9 mouse cellular contexts compared by ENCODE assay signal in genomic region chr17:88553001-88553449, GRCm38 (mm10). TPM values are rescaled to one million over a fixed set of nuclear protein-coding genes. Genes with fewer than 3 reads are reported as not detected.
DNase-seq lines count a peak whose midpoint lies in the region; ATAC-seq lines count a peak whose summit lies in the region.
"Had no signal": no experiment of that assay in that cellular context is flagged by ENCODE, and none has a peak within 500 bp of the region (broad histone marks: within the 10 kb centered on the region; RNA-seq: fewer than 3 reads in every experiment).

No protein-coding gene starts in this region.

- H3K9ac ChIP-seq in hindbrain, embryonic 13.5 days = no peak overlapping the region
- H3K9ac ChIP-seq in limb, embryonic 12.5 days (replicated peaks) = 0 out of 2 replicates have a peak overlapping the region, but pooled peaks have one; percentile 18

- 45% methylated on average over 8 of the region's 8 CpGs for WGBS in hindbrain, embryonic 10.5 days
- WGBS in hindbrain, embryonic 13.5 days = 57% methylated on average over 8 of the region's 8 CpGs
- WGBS in limb, embryonic 12.5 days = 27% methylated on average over 8 of the region's 8 CpGs

- peak overlapping the region; percentile 24; the same call in 1 of the 2 replicates for H3K27ac ChIP-seq in hindbrain, embryonic 10.5 days
- no peak overlapping the region for H3K27ac ChIP-seq in hindbrain, embryonic 13.5 days
- H3K27ac ChIP-seq in limb, embryonic 12.5 days = peak overlapping the region; percentile 70

- H3K4me3 ChIP-seq in hindbrain, embryonic 10.5 days = no peak overlapping the region
- H3K4me3 ChIP-seq in hindbrain, embryonic 13.5 days = no peak overlapping the region
- no peak overlapping the region for H3K4me3 ChIP-seq in limb, embryonic 12.5 days (replicated peaks)

- peaks cover 23% of the 10 kb centered on the region for H3K4me1 ChIP-seq in hindbrain, embryonic 10.5 days (replicated peaks)
- H3K4me1 ChIP-seq in hindbrain, embryonic 13.5 days (replicated peaks) = peaks cover 9% of the 10 kb centered on the region
- H3K4me1 ChIP-seq in limb, embryonic 12.5 days (replicated peaks) = peaks cover 23% of the 10 kb centered on the region

- no peaks in the 10 kb centered on the region for H3K9me3 ChIP-seq in hindbrain, embryonic 10.5 days
- H3K9me3 ChIP-seq in hindbrain, embryonic 13.5 days = no peaks in the 10 kb centered on the region
- H3K9me3 ChIP-seq in limb, embryonic 12.5 days = no peaks in the 10 kb centered on the region

- no peak overlapping the region for H3K4me2 ChIP-seq in hindbrain, embryonic 13.5 days
- no peak overlapping the region for H3K4me2 ChIP-seq in limb, embryonic 12.5 days

- peaks cover 56% of the 10 kb centered on the region for H3K36me3 ChIP-seq in hindbrain, embryonic 10.5 days
- peaks cover 57% of the 10 kb centered on the region for H3K36me3 ChIP-seq in hindbrain, embryonic 13.5 days
- peaks cover 41% of the 10 kb centered on the region; the same call in 1 of the 2 replicates for H3K36me3 ChIP-seq in limb, embryonic 12.5 days

- ATAC-seq in hindbrain, embryonic 13.5 days (ENCODE audit: low FRiP score) = no peak
- ATAC-seq in limb, embryonic 12.5 days (ENCODE audit: insufficient number of reproducible peaks, insufficient read depth, low FRiP score, low TSS enrichment, low read depth) = peak; percentile 60
- ATAC-seq: forebrain, embryonic 16.5 days had no signal

- DNase-seq in hindbrain, embryonic 10.5 days (ENCODE audit: low spot score) = no peak
- peak; percentile 4 for DNase-seq in retina, postnatal 1 day
- DNase-seq in retina, embryonic 14.5 days (ENCODE audit: low spot score) = no peak
- peak; percentile 59 to 78 for DNase-seq in thymus, postnatal 36 days
- DNase-seq in urinary bladder, postnatal 4 days (ENCODE audit: low spot score in 2 of 2) = no peak
- no peak for DNase-seq in adrenal gland, postnatal 10 days

- no peaks in the 10 kb centered on the region for H3K27me3 ChIP-seq in hindbrain, embryonic 10.5 days (ENCODE audit: insufficient read depth, poor library complexity, severe bottlenecking)
- H3K27me3 ChIP-seq in hindbrain, embryonic 13.5 days = no peaks in the 10 kb centered on the region
- H3K27me3 ChIP-seq in limb, embryonic 12.5 days = no peaks in the 10 kb centered on the region

RNA-seq across cellular contexts. Expression of gene Ppp1r21, which starts 23.1 kb away (rescaled TPM):
- polyA plus RNA-seq in hindbrain, embryonic 10.5 days (2016; fragmentation: Nextera tagmentation; extraction: Ambion mirVana) = 18.3 and 18.9 TPM in 2 replicates
- polyA plus RNA-seq in hindbrain, embryonic 13.5 days (2015; fragmentation: Nextera tagmentation; extraction: Ambion mirVana) = 36.1 and 38.3 TPM in 2 replicates
- 20.5 and 22.7 TPM in 2 replicates for polyA plus RNA-seq in limb, embryonic 12.5 days (2016; fragmentation: Nextera tagmentation; extraction: Ambion mirVana)
- total RNA-seq in adrenal gland, postnatal 10 days (2021) = 10 to 100 TPM; 30.9 to 31.1 TPM

RNA-seq across cellular contexts. Expression of gene Ston1, which starts 44.5 kb away (rescaled TPM):
- polyA plus RNA-seq in hindbrain, embryonic 10.5 days (2016; fragmentation: Nextera tagmentation; extraction: Ambion mirVana) = 1.4 and 2.3 TPM in 2 replicates
- polyA plus RNA-seq in hindbrain, embryonic 13.5 days (2015; fragmentation: Nextera tagmentation; extraction: Ambion mirVana) = 2.0 and 2.6 TPM in 2 replicates
- polyA plus RNA-seq in limb, embryonic 12.5 days (2016; fragmentation: Nextera tagmentation; extraction: Ambion mirVana) = 4.8 and 6.1 TPM in 2 replicates
- total RNA-seq in adrenal gland, postnatal 10 days (2021) = 10 to 100 TPM; 25.0 to 25.1 TPM

Comparison
In these comparisons a context has a peak if more than half of its experiments do, and no peak if none do; other contexts are left out.
1. DNase-seq: peak in retina, postnatal 1 day (single experiment) and thymus, postnatal 36 days (2 of 2); none in hindbrain, embryonic 10.5 days (single experiment), retina, embryonic 14.5 days (single experiment), urinary bladder, postnatal 4 days (0 of 2) and adrenal gland, postnatal 10 days (single experiment).